Mouse (Mus musculus) liver, embryonic 16.5 days (tissue): ENCODE results near the gene Chd2. TPM values are rescaled to one million over a fixed set of nuclear protein-coding genes. Genes with fewer than 3 reads are reported as not detected.

Experiments used
- ATAC-seq: fragments of 200-750 bp; cut with Nextera tagmentation; 2 replicates; pipeline ENCODE4 v1.8.0; 2017; ENCODE audit warnings: low read depth, mild to moderate bottlenecking, moderate number of reproducible peaks, moderate library complexity
- H3K27ac ChIP-seq: fragments of 300-500 bp; sonication (generic); 2 replicates; pipeline ENCODE4 v1.5.1; 2014; ENCODE audit warnings: mild to moderate bottlenecking, low read length
- H3K27me3 ChIP-seq: fragments of 300-500 bp; sonication (generic); 2 replicates; pipeline ENCODE4 v1.6.1; 2014; ENCODE audit warnings: low read depth, low read length, mixed read lengths; ENCODE audit not compliant: control insufficient read depth, insufficient read depth
- H3K36me3 ChIP-seq: fragments of 300-500 bp; sonication (generic); 2 replicates; pipeline ENCODE4 v1.6.1; 2014; ENCODE audit warnings: mild to moderate bottlenecking; ENCODE audit not compliant: control insufficient read depth, insufficient read depth
- H3K4me1 ChIP-seq: fragments of 300-500 bp; sonication (generic); 2 replicates; pipeline ENCODE4 v1.6.1; 2014; ENCODE audit warnings: low read depth, low read length, mixed read lengths; ENCODE audit not compliant: control insufficient read depth
- H3K4me2 ChIP-seq: fragments of 300-500 bp; sonication (generic); 2 replicates; pipeline ENCODE4 v1.6.1; 2014; ENCODE audit warnings: low read depth, low read length, mixed read lengths
- H3K4me3 ChIP-seq: fragments of 300-500 bp; sonication (generic); 2 replicates; pipeline ENCODE4 v1.5.1; 2014; ENCODE audit warnings: low read depth, mild to moderate bottlenecking, low read length
- H3K9ac ChIP-seq: fragments of 300-500 bp; sonication (generic); 2 replicates; pipeline ENCODE4 v1.6.1; 2014; ENCODE audit warnings: low read depth, low read length
- H3K9me3 ChIP-seq: fragments of 300-500 bp; sonication (generic); replicated peaks from 2 replicates; pipeline ENCODE4 v1.6.1; 2016; ENCODE audit warnings: low read length; ENCODE audit not compliant: control insufficient read depth
- WGBS: fragments of 180-500 bp; shearing (Covaris S2); extraction: QIAGEN DNeasy Blood & Tissue Kit; methylation state at CpG from one replicate; pipeline ENCODE4 v1.1.7; 2014; ENCODE audit not compliant: insufficient replicate concordance; 5-methylcytosine and 5-hydroxymethylcytosine counted together
- polyA plus RNA-seq: library from polyadenylated mRNA; unstranded; fragments of >200 nt; fragmentation: Nextera tagmentation; extraction: Ambion mirVana; gene quantifications from 2 replicates; pipeline ENCODE4 v1.2.1, GENCODE M21; 2015

Gene Chd2
- polyA plus RNA-seq, 1 experiment from 2014 or later, result 24.7 TPM

- no peak overlapping the region for H3K9ac ChIP-seq
- no peak overlapping the region for H3K4me2 ChIP-seq
- peaks cover 73% of the 10 kb centered on the region for H3K36me3 ChIP-seq
- no peaks in the 10 kb centered on the region for H3K9me3 ChIP-seq
- no peak for ATAC-seq
- 90% methylated on average over 2 of the region's 2 CpGs for WGBS
- H3K27ac ChIP-seq, result no peak overlapping the region
- no peaks in the 10 kb centered on the region for H3K27me3 ChIP-seq
- no peaks in the 10 kb centered on the region for H3K4me1 ChIP-seq
- no peak overlapping the region for H3K4me3 ChIP-seq
Measured at GRCm38 (mm10) chr7:73508688-73509087, 32.9 kb downstream of the Chd2 start.

DNA sequence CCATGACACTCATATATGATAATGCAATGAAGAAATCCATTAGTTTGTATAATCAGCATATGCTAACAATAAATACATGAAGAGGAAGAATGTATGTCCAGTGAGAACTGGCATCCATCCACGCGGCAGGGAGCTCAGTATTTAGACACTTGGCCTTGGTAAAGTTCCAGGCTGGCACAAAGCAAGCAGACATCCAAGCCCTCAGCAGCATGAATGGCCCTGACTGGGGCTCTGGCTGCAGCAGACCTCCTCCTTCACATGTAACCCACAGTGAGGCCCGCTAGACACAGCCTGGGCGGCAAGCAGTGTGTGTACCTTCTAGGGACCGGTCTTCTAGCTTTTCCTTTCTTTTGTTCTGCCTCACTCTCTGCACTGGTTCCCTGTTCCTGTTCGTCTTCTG lies 34.1 kb downstream of the Chd2 start:
- Histone ChIP-seq H3K36me3 (peaks cover 74% of the 10 kb centered on the region), H3K9me3 (no peaks in the 10 kb centered on the region), H3K27ac (no peak overlapping the region), H3K27me3 (no peaks in the 10 kb centered on the region), H3K9ac (no peak overlapping the region), H3K4me3 (no peak overlapping the region), H3K4me1 (no peaks in the 10 kb centered on the region), H3K4me2 (no peak overlapping the region)
- no peak for ATAC-seq
- 95% methylated on average over 6 of the region's 6 CpGs for WGBS

- Histone ChIP-seq H3K4me1 (no peaks in the 10 kb centered on the region), H3K4me3 (no peak overlapping the region), H3K9ac (no peak overlapping the region), H3K36me3 (peaks cover 79% of the 10 kb centered on the region), H3K27ac (no peak overlapping the region), H3K4me2 (no peak overlapping the region), H3K9me3 (no peaks in the 10 kb centered on the region), H3K27me3 (no peaks in the 10 kb centered on the region)
- no peak for ATAC-seq
- 91% methylated on average over 1 of the region's 1 CpGs for WGBS
Measured at GRCm38 (mm10) chr7:73506852-73507251, 34.8 kb downstream of the Chd2 start.

DNA sequence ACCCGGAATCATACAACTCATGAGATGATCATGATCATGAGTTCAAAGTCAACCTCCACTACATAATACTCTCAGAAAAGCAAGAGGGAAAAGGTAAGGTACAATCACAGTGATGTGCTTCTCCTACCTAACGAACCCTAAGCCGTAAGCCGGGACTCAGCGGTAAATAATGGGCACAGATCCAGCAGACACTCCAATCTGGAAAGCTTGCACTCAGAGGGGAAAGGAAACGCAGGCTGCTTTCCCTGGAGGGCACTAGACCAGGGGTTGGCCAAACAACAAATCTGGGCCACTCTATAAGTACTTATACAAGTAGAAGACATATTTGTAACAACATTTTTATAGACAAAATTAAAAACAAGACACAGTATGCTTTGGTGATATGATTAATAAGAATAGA lies 36.4 kb downstream of the Chd2 start:
- Histone ChIP-seq H3K9ac (no peak overlapping the region), H3K4me2 (no peak overlapping the region), H3K27me3 (no peaks in the 10 kb centered on the region), H3K9me3 (no peaks in the 10 kb centered on the region), H3K4me1 (no peaks in the 10 kb centered on the region), H3K4me3 (no peak overlapping the region), H3K36me3 (peaks cover 77% of the 10 kb centered on the region), H3K27ac (no peak overlapping the region)
- 85% methylated on average over 6 of the region's 6 CpGs for WGBS
- no peak for ATAC-seq

DNA sequence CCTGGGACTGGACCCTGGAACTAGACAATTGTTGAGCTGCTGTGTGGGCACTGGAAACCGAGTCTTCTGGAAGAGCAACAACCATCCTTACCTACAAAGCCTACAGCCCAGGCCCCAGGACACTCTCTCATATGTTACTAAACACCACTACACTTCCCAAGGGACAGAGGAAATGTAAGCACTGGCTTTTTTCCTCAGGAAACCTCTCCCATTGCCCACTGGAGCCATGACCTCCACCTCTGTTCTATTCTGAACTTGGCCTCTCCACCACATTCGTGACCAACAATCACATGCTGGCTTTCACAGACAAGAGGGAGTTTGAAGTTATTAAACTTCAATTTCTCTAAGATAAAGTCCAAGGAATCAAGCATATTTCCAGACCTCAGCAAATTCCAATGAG lies 43.4 kb downstream of the Chd2 start:
- peaks cover 77% of the 10 kb centered on the region for H3K36me3 ChIP-seq
- H3K4me1 ChIP-seq, result no peaks in the 10 kb centered on the region
- H3K9me3 ChIP-seq, result no peaks in the 10 kb centered on the region
- no peak overlapping the region for H3K27ac ChIP-seq
- no peak overlapping the region for H3K4me2 ChIP-seq
- no peak overlapping the region for H3K4me3 ChIP-seq
- no peak overlapping the region for H3K9ac ChIP-seq
- H3K27me3 ChIP-seq, result no peaks in the 10 kb centered on the region
- ATAC-seq, result no peak
- 81% methylated on average over 2 of the region's 2 CpGs for WGBS

- no peak overlapping the region for H3K27ac ChIP-seq
- H3K27me3 ChIP-seq, result no peaks in the 10 kb centered on the region
- H3K4me3 ChIP-seq, result no peak overlapping the region
- H3K4me2 ChIP-seq, result no peak overlapping the region
- H3K36me3 ChIP-seq, result peaks cover 74% of the 10 kb centered on the region
- no peaks in the 10 kb centered on the region for H3K9me3 ChIP-seq
- ATAC-seq, result 0 out of 2 replicates have a peak, but pooled peaks have one; percentile 19
- no peak overlapping the region for H3K9ac ChIP-seq
- 78% methylated on average over 5 of the region's 5 CpGs for WGBS
- no peaks in the 10 kb centered on the region for H3K4me1 ChIP-seq
Measured at GRCm38 (mm10) chr7:73489261-73489660, 52.4 kb downstream of the Chd2 start.

GRCm38 (mm10) chr7:73481094-73481493 lies 60.5 kb downstream of the Chd2 start:
- no peak for ATAC-seq
- Histone ChIP-seq H3K4me1 (no peaks in the 10 kb centered on the region), H3K4me2 (no peak overlapping the region), H3K4me3 (no peak overlapping the region), H3K9me3 (no peaks in the 10 kb centered on the region), H3K27me3 (no peaks in the 10 kb centered on the region), H3K27ac (no peak overlapping the region), H3K9ac (no peak overlapping the region), H3K36me3 (peaks cover 74% of the 10 kb centered on the region)
- WGBS, result 88% methylated on average over 6 of the region's 6 CpGs

DNA sequence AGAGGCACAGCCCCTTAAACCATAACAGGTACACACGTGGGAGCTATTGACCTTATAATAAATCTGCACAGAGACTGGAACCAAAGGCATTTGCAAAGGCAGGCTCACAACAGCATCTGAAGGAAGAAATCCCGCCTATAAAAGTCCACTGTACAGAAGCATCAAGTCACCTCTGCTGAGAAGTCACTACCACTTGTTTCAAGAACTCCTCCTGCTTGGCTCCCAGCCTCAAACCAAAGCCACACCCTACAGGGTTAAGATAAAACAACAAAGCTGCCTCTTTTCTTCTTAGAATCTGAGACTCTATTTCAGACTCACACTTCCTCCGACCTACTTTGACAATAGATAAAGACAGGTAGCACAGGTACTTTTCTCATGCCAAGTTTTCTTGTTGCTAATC lies 62.1 kb downstream of the Chd2 start:
- Histone ChIP-seq H3K27me3 (no peaks in the 10 kb centered on the region), H3K9me3 (no peaks in the 10 kb centered on the region), H3K9ac (no peak overlapping the region), H3K4me2 (no peak overlapping the region), H3K27ac (no peak overlapping the region), H3K4me1 (no peaks in the 10 kb centered on the region), H3K36me3 (peaks cover 77% of the 10 kb centered on the region), H3K4me3 (no peak overlapping the region)
- 59% methylated on average over 3 of the region's 3 CpGs for WGBS
- no peak for ATAC-seq

GRCm38 (mm10) chr7:73478157-73479058 lies 63.2 kb downstream of the Chd2 start:
- no peak overlapping the region for H3K4me3 ChIP-seq
- no peaks in the 10 kb centered on the region for H3K9me3 ChIP-seq
- no peak overlapping the region for H3K9ac ChIP-seq
- no peak overlapping the region for H3K4me2 ChIP-seq
- ATAC-seq, result peak; percentile 45; the same call in 1 of the 2 replicates
- H3K4me1 ChIP-seq, result no peaks in the 10 kb centered on the region
- H3K36me3 ChIP-seq, result peaks cover 85% of the 10 kb centered on the region
- WGBS, result 76% methylated on average over 11 of the region's 11 CpGs
- no peaks in the 10 kb centered on the region for H3K27me3 ChIP-seq
- peak overlapping the region; percentile 29; the same call in 1 of the 2 replicates for H3K27ac ChIP-seq
